Mouse (Mus musculus): ENCODE measurements at regions not wholly inside any gene's neighbourhood (a gene's known extent, or its start where the extent isn't known, plus 50 kb on each side); places are given as distances from the start of the nearest gene placed in this dataset.

DNA sequence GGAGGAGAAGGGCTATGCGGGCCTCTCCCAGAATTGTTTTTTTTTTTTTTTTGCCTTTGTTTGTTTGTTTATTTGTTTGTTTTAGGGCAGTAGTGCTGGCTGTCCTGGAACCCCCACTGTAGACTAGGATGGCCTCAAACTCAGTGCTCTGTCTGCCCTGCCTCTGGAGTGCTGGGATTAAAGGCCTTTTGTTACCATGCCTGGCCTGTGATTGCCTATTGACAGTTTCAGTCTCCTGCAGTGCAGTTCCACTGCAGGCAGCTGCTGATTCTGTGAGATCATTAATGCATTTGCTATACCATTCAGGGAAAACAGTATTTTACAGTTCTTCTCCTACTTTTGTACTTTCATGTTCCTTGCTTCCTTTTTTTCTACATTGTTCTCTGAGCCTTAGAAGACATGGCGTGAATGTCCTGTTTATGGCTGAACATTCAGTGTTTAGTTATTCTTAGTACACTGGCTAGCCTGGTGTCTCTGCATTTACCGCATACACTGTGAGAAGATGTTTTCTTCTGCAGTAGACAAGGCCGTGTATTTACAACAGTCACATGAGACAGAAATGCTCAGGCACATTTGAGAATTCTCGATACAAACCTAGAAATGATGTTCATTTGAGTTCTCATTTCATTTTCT, 434.0 kb downstream of the Serpinb8 start:
- WGBS: 65% methylated on average over 5 of the region's 5 CpGs
- H3K4me3 ChIP-seq (ENCODE audit: low read depth, low read length): no peak overlapping the region
- no peak overlapping the region for H3K4me2 ChIP-seq (ENCODE audit: low read depth, low read length)
- no peak overlapping the region for H3K9ac ChIP-seq (ENCODE audit: low read depth, low read length)
- H3K36me3 ChIP-seq (ENCODE audit: control insufficient read depth, insufficient read depth, low read length): no peaks in the 10 kb centered on the region
- no peak overlapping the region for H3K27ac ChIP-seq (replicated peaks; ENCODE audit: low read depth, low read length)
- no peaks in the 10 kb centered on the region for H3K27me3 ChIP-seq (replicated peaks; ENCODE audit: control insufficient read depth, insufficient read depth, low read length)
- H3K9me3 ChIP-seq (ENCODE audit: control insufficient read depth, low read length): no peaks in the 10 kb centered on the region
- no peaks in the 10 kb centered on the region for H3K4me1 ChIP-seq (ENCODE audit: control insufficient read depth, insufficient read depth, low read length)
- no peak for ATAC-seq (ENCODE audit: low read depth)
- no peak for DNase-seq (ENCODE audit: low spot score)

DNA sequence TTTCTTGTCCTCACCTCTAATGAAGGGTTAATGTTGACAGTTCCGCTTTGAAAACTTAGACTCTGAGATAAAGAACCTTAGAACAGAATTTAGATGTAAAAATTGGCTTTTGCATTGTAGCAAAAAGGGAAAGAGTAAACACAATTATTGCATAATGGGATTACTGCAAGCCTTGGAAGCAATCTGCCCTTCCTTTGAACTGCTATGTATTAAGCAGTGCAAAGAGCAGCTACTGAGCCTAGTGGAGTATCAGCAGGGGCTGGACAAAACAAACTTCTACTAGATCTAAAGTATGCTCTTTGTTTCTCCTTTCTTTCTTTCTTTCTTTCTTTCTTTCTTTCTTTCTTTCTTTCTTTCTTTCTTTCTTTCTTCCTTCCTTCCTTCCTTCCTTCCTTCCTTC, 434.9 kb downstream of the Serpinb8 start:
- 64% methylated on average over 1 of the region's 1 CpGs for WGBS
- Histone ChIP-seq H3K27me3 (replicated peaks; ENCODE audit: control insufficient read depth, insufficient read depth, low read length) (no peaks in the 10 kb centered on the region), H3K9ac (ENCODE audit: low read depth, low read length) (no peak overlapping the region), H3K4me1 (ENCODE audit: control insufficient read depth, insufficient read depth, low read length) (no peaks in the 10 kb centered on the region), H3K4me3 (ENCODE audit: low read depth, low read length) (no peak overlapping the region), H3K27ac (replicated peaks; ENCODE audit: low read depth, low read length) (no peak overlapping the region), H3K36me3 (ENCODE audit: control insufficient read depth, insufficient read depth, low read length) (no peaks in the 10 kb centered on the region), H3K4me2 (ENCODE audit: low read depth, low read length) (no peak overlapping the region), H3K9me3 (ENCODE audit: control insufficient read depth, low read length) (no peaks in the 10 kb centered on the region)
- no peak for DNase-seq (ENCODE audit: low spot score)
- no peak for ATAC-seq (ENCODE audit: low read depth)

DNA sequence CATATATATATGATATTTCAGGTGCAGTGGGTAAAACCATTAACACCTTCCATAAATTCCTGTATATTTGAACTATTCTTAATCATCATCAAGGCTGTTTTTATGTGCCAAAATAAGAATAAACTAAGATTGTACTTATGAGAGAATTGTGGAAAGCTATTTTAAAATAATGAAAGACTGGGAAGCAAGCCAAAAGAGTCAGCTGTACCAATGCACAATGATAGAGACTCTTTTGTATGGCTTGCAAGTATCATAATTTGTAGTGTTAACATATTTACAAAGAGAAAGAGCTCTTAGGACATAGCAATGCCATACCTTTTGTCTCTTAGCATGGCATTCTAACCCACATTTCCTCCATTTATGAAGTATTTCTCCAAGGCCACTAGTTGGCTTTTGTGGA, 436.7 kb downstream of the Serpinb8 start:
- H3K4me3 ChIP-seq (ENCODE audit: low read depth, low read length): no peak overlapping the region
- H3K9ac ChIP-seq (ENCODE audit: low read depth, low read length): no peak overlapping the region
- DNase-seq (ENCODE audit: low spot score) (no peak), ATAC-seq (ENCODE audit: low read depth) (no peak)
- H3K4me2 ChIP-seq (ENCODE audit: low read depth, low read length): no peak overlapping the region
- H3K4me1 ChIP-seq (ENCODE audit: control insufficient read depth, insufficient read depth, low read length): no peaks in the 10 kb centered on the region
- H3K9me3 ChIP-seq (ENCODE audit: control insufficient read depth, low read length): no peaks in the 10 kb centered on the region
- H3K27ac ChIP-seq (replicated peaks; ENCODE audit: low read depth, low read length): no peak overlapping the region
- H3K27me3 ChIP-seq (replicated peaks; ENCODE audit: control insufficient read depth, insufficient read depth, low read length): no peaks in the 10 kb centered on the region
- no peaks in the 10 kb centered on the region for H3K36me3 ChIP-seq (ENCODE audit: control insufficient read depth, insufficient read depth, low read length)

DNA sequence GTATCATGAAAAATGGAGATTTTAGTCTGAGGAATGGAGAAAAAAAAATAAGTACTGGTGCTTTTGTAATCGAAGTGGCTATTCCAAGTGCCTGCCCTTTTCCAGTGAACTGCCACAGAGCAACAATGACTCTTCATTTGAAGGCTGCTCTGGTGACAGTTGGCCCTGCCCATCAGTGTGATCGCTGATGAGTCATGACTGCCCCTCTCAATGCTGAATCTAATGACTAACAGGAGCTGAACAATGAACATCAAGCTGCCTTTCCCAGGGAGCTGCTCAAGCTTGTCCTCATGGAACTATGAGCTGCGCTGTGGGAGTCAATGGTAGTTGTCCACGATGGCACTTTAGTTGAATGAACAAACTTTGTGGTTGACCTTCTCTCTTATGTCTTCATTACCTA, 456.4 kb downstream of the Serpinb8 start:
- Histone ChIP-seq H3K4me1 (ENCODE audit: control insufficient read depth, insufficient read depth, low read length) (no peaks in the 10 kb centered on the region), H3K4me2 (ENCODE audit: low read depth, low read length) (no peak overlapping the region), H3K9ac (ENCODE audit: low read depth, low read length) (no peak overlapping the region), H3K9me3 (ENCODE audit: control insufficient read depth, low read length) (no peaks in the 10 kb centered on the region), H3K27ac (replicated peaks; ENCODE audit: low read depth, low read length) (no peak overlapping the region), H3K36me3 (ENCODE audit: control insufficient read depth, insufficient read depth, low read length) (no peaks in the 10 kb centered on the region), H3K27me3 (replicated peaks; ENCODE audit: control insufficient read depth, insufficient read depth, low read length) (no peaks in the 10 kb centered on the region), H3K4me3 (ENCODE audit: low read depth, low read length) (no peak overlapping the region)
- WGBS: 80% methylated on average over 4 of the region's 4 CpGs
- ATAC-seq (ENCODE audit: low read depth) (no peak), DNase-seq (ENCODE audit: low spot score) (no peak)

DNA sequence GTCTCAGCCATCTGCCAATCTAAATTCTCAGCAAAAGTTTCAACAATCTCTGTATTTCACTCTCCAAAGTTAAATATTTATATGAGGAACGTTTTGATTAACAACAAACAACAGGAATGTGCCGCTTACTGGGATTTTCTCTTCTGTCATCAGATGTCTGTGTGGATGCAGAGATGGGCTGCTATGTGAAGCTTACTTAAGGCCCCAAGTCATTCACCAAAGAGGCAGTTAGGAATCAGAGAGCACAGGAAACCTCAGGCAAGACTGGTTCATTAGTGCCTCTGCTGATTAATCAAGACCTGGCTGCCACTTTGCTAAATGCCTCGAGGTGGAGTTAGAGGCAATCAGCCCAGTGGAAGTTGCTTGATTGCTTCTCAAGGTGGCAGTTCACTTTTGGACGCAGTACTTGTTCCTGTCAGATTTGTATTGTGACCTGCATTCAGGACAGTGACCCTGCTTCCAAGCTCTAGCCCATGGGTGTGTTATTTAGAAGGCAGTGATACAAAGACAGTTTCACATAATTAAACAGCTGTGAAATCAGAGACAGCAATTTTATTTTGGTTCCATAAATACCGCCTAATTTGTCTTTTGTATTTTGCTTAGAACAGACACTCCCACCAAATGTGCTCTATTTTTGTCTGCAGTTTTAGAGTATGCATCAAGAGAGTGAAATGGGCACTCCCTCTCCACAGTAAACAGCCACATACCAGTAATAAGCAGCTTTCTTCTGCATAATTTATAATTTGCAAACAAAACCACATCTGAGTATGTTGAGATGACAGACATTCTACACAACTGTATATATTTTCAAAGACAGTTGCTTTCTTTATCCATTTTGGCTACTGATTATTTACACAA, 457.3 kb downstream of the Serpinb8 start:
- ATAC-seq (ENCODE audit: low read depth) (0 out of 2 replicates have a peak, but pooled peaks have one; percentile 37), DNase-seq (ENCODE audit: low spot score) (peak; percentile 19)
- Histone ChIP-seq H3K9ac (ENCODE audit: low read depth, low read length) (no peak overlapping the region), H3K4me2 (ENCODE audit: low read depth, low read length) (no peak overlapping the region), H3K4me1 (ENCODE audit: control insufficient read depth, insufficient read depth, low read length) (no peaks in the 10 kb centered on the region), H3K36me3 (ENCODE audit: control insufficient read depth, insufficient read depth, low read length) (no peaks in the 10 kb centered on the region), H3K9me3 (ENCODE audit: control insufficient read depth, low read length) (no peaks in the 10 kb centered on the region), H3K27ac (replicated peaks; ENCODE audit: low read depth, low read length) (0 out of 2 replicates have a peak overlapping the region, but pooled peaks have one; percentile 33), H3K4me3 (ENCODE audit: low read depth, low read length) (no peak overlapping the region), H3K27me3 (replicated peaks; ENCODE audit: control insufficient read depth, insufficient read depth, low read length) (no peaks in the 10 kb centered on the region)
- 43% methylated on average over 5 of the region's 5 CpGs for WGBS

DNA sequence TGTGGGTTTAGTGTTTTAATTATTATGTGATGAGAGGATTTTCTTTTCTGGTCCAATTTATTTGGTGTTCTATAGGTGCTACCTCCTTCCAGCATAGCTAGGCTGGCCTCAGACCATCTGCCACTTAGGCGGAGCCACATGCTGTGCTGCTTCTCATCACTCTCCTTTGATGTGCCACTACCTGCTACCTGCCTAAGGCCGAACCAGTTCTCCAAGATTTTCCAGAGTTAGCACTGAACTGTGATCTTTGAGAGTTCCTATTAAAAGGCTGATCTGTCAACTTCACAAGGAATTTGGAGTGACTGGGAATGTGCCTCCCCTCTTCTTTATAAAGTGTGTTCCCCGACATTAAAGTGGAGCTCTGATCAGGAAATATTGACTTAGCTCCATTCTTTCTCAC, 504.8 kb downstream of the Serpinb8 start:
- Histone ChIP-seq H3K9me3 (ENCODE audit: control insufficient read depth, low read length) (no peaks in the 10 kb centered on the region), H3K27me3 (replicated peaks; ENCODE audit: control insufficient read depth, insufficient read depth, low read length) (no peaks in the 10 kb centered on the region), H3K27ac (replicated peaks; ENCODE audit: low read depth, low read length) (no peak overlapping the region), H3K36me3 (ENCODE audit: control insufficient read depth, insufficient read depth, low read length) (no peaks in the 10 kb centered on the region), H3K4me3 (ENCODE audit: low read depth, low read length) (no peak overlapping the region), H3K4me2 (ENCODE audit: low read depth, low read length) (no peak overlapping the region), H3K4me1 (ENCODE audit: control insufficient read depth, insufficient read depth, low read length) (no peaks in the 10 kb centered on the region), H3K9ac (ENCODE audit: low read depth, low read length) (no peak overlapping the region)
- ATAC-seq (ENCODE audit: low read depth) (no peak), DNase-seq (ENCODE audit: low spot score) (peak; percentile 4)
- 70% methylated on average over 3 of the region's 3 CpGs for WGBS

DNA sequence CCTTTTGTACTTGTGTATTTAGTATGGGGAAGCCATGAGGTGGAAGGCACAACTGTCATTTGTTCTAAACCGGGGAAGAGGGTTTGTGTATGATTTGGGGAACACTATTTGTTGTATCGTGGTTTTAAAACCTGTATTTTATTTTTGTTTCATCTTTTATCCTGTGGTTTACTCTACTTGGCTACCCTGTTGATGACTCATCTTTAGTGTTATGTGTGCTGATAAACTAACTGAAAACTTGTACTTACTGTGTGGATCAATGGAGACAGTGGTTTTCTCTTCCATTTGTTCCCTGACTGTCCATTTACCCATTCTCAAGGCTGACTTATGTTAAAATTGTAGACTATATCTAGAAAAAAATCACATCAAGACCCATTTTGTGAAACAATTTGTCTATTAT, 512.8 kb downstream of the Serpinb8 start:
- 65% methylated on average over 2 of the region's 2 CpGs for WGBS
- Histone ChIP-seq H3K4me2 (ENCODE audit: low read depth, low read length) (no peak overlapping the region), H3K4me1 (ENCODE audit: control insufficient read depth, insufficient read depth, low read length) (no peaks in the 10 kb centered on the region), H3K27me3 (replicated peaks; ENCODE audit: control insufficient read depth, insufficient read depth, low read length) (no peaks in the 10 kb centered on the region), H3K36me3 (ENCODE audit: control insufficient read depth, insufficient read depth, low read length) (no peaks in the 10 kb centered on the region), H3K9ac (ENCODE audit: low read depth, low read length) (no peak overlapping the region), H3K27ac (replicated peaks; ENCODE audit: low read depth, low read length) (no peak overlapping the region), H3K4me3 (ENCODE audit: low read depth, low read length) (no peak overlapping the region), H3K9me3 (ENCODE audit: control insufficient read depth, low read length) (no peaks in the 10 kb centered on the region)
- ATAC-seq (ENCODE audit: low read depth) (no peak), DNase-seq (ENCODE audit: low spot score) (no peak)

DNA sequence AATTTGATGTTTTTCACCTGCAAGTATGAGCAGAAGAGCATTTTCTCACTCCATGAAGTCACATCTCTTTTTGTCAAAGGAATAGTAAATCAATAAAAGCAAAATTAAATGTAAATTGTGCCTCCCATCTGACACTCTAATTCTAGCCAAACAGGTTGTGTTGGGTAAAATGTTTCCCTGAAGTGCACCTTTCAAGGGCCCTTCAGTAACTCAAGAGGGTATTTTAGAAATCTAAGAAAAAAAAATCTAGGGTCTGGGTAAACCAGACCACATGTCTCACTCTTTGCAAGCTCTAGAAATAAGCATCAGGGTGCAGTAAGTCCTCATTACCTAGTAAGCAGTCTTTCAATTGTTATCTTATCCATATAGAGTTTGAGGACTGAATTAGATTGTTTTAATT, 521.2 kb downstream of the Serpinb8 start:
- Histone ChIP-seq H3K27ac (replicated peaks; ENCODE audit: low read depth, low read length) (no peak overlapping the region), H3K4me1 (ENCODE audit: control insufficient read depth, insufficient read depth, low read length) (no peaks in the 10 kb centered on the region), H3K36me3 (ENCODE audit: control insufficient read depth, insufficient read depth, low read length) (no peaks in the 10 kb centered on the region), H3K9me3 (ENCODE audit: control insufficient read depth, low read length) (no peaks in the 10 kb centered on the region), H3K27me3 (replicated peaks; ENCODE audit: control insufficient read depth, insufficient read depth, low read length) (no peaks in the 10 kb centered on the region), H3K4me3 (ENCODE audit: low read depth, low read length) (no peak overlapping the region), H3K4me2 (ENCODE audit: low read depth, low read length) (no peak overlapping the region), H3K9ac (ENCODE audit: low read depth, low read length) (no peak overlapping the region)
- DNase-seq (ENCODE audit: low spot score) (no peak), ATAC-seq (ENCODE audit: low read depth) (no peak)

DNA sequence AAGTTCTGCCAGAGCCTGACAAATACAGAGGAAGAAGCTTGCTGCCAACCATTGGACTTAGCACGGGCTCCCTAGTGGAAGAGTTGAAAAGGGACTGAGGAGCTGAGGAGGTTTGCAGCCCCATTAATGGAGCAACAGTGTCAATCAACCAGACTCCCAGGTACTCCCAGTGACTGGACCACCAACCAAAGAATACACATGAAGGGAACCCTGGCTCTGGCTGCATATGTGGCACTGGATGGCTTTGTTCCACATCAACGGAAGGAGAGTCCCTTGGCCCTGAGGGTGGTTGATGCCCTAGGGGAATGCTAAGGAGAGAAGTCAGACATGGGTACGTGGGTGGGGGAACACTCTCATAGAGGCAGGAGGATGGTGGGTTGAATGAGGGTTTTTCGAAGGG, 537.6 kb downstream of the Serpinb8 start:
- Histone ChIP-seq H3K36me3 (ENCODE audit: control insufficient read depth, insufficient read depth, low read length) (no peaks in the 10 kb centered on the region), H3K9ac (ENCODE audit: low read depth, low read length) (no peak overlapping the region), H3K9me3 (ENCODE audit: control insufficient read depth, low read length) (no peaks in the 10 kb centered on the region), H3K4me3 (ENCODE audit: low read depth, low read length) (no peak overlapping the region), H3K4me1 (ENCODE audit: control insufficient read depth, insufficient read depth, low read length) (no peaks in the 10 kb centered on the region), H3K27ac (replicated peaks; ENCODE audit: low read depth, low read length) (no peak overlapping the region), H3K27me3 (replicated peaks; ENCODE audit: control insufficient read depth, insufficient read depth, low read length) (no peaks in the 10 kb centered on the region), H3K4me2 (ENCODE audit: low read depth, low read length) (no peak overlapping the region)
- no peak for ATAC-seq (ENCODE audit: low read depth)
- no peak for DNase-seq (ENCODE audit: low spot score)
- WGBS: 77% methylated on average over 4 of the region's 4 CpGs
